Mouse (Mus musculus) E14TG2a.4 (cell line): ENCODE measurements around the gene Kcnt2.

ENCODE experiments used
- CTCF ChIP-seq: conservative IDR thresholded peaks from 2 replicates; pipeline ENCODE4 v1.5.1; 2014; ENCODE audit warnings: low read length
- NANOG ChIP-seq: IDR thresholded peaks from 2 replicates; pipeline ENCODE4 v1.6.1; 2014; ENCODE audit warnings: borderline replicate concordance, low read length, mixed read lengths
- POU5F1 ChIP-seq: IDR thresholded peaks from 2 replicates; pipeline ENCODE4 v1.6.1; 2014; ENCODE audit warnings: low read length, borderline replicate concordance

- TF ChIP-seq CTCF (no peak), POU5F1 (no peak), NANOG (no peak)
Measured at GRCm38 (mm10) chr1:140295482-140295881, 49.5 kb downstream of the Kcnt2 start.
